Mouse (Mus musculus) mouse embryonic stem cell (cell line): ENCODE data around the gene Gper1.

Experiments
- in situ Hi-C, 2 experiments: fragments of 300-500 bp; cut with MboI; formaldehyde crosslinking; loops; 1 replicate in 1 of 2; 3 replicates in 1 of 2; pipeline ENCODE4 v1.14.3; 2019 to 2020; ENCODE audit warnings: low sequenced_read_pairs in 2 of 2, low pct_unique_long_range_greater_than_20kb in 1 of 2, mixed read lengths in 1 of 2; ENCODE audit not compliant: unreplicated experiment in 1 of 2

The Gper1 gene

DNA sequence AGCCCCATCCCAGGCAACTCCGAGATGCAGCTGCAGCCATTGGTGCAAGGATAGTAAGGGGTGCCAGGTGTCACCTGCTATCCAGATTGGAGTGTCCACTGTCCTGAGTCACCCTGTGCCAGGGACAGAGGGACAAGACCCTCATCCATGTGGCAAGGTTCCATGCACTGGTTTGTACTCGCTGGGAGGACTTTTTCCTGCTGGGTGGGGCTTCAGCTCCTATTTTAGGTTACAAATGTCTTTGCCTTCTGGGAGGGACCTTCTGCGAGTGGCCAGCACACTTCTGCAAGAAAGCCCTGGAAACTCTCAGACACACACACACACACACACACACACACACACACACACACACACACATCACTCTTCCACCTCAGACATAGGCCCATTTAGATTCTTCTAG lies 17.0 kb upstream of the Gper1 start:
- in situ Hi-C loops, result no loop called here

- in situ Hi-C loops, result no loop called here
These were observed 15.6 kb upstream of the Gper1 start for GRCm38 (mm10) chr5:139407121-139407885.

DNA sequence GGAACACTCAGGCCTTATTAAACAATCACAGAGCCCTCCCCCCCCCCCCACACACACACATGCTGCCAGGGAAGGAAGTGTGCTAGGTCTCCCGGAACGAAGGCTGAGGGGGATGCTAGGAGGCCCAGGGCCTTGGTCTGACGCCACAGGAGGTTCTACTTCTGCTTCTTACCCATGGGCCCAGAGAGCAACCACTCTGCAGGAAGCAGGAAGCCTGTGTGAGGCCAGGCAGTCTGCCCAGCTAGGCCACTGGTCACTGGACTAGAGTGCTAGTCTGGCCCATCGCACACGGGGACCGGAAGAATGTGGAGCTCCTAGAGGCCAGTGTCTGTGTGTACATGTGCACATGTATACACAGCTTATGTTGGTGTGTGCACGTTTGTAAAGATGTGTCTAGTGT lies 14.4 kb upstream of the Gper1 start:
- in situ Hi-C loops, result no loop called here

DNA sequence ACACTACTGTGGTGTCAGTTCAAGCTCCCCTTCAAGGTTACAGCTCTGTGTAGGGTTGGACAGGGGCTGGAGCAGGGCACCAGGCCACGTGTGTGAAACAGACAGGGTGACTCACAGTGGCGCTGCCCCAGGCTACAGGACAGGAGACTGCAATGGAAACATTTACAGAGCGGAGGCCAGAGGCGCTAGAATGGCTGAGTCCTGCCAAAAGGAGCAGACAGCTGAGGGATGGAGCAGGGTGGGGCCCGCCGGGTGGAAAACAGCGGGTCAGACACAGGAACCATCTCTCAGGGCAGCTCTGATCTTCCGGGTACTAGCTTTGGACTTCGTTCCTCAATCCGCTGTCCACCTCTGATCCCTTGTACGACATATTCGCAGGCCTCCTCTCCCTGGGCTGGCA lies 13.5 kb upstream of the Gper1 start:
- in situ Hi-C loops, result no loop called here

DNA sequence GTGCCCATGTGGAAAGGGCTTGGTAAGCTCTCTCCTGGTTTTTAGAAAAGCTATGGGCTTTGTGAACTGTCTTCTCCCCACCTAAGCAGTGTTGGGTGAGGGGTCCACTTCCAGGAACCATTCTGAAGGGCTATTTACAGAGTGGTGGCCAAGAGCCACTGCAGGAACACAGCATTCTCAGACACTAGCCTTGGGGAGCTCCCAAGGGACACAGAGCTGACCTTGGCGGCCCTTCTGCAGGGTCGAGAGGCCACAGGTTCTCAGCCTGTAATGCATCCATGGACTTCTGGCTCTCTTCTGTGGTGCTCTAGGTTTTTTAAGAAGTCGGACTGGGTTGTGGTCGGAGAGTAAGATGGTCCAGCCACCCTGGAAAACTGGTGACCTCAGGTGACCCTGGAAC lies 12.9 kb upstream of the Gper1 start:
- in situ Hi-C loops, result no loop called here

DNA sequence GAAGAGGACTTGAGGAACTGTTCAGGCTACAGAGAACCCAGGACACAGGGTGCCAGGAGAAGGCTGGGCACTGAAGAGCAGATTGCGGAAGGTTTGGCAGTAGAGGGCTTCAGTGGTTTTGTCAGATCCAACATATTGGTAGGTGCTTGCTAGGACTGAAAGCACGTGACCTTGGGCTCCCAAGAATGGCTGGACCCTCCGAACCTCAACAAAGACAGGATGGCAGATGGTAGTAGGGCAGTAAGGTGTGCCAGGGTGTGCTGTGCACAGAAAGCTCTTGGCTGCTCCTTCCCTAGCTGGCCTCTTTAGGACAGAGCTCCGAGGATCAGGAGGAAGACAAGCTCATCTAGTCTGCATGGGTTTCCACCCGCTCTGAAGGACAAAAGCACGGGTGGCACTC lies 11.8 kb upstream of the Gper1 start:
- in situ Hi-C loops, result no loop called here

DNA sequence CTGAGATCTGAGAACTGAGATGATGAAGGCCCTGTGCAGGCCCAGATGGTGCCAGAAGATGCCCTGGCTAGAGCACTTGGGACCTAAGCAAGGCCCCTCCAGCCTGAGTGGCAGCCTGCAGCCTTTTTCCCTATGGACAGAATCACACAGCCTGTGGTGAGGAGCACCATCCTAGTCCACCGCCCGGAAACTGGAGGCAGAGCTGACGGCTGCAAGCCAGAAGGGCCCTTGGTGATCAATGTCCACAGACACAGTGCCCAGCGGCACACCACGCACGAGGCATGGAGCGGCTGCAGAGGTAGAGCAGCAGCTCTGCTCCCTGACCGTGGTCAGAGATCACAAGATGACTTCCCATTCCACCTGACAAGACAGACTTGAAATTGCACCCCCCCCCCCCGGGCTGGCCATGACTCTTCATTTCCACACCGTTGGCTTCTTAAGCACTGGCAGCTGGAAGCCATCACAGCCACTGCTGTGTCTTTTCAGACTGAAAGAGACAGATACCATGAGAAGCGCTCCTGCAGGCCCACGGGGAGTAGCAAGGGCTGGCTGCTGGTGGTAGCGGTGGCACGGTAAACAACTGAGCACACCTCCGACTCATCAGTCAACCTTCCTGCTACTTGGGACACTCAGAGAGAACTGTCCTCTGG lies 11.2 kb upstream of the Gper1 start:
- in situ Hi-C loops, result no loop called here

GRCm38 (mm10) chr5:139413545-139413944 lies 9.4 kb upstream of the Gper1 start:
- in situ Hi-C loops, result no loop called here

- in situ Hi-C loops, result no loop called here
These were observed 8.0 kb upstream of the Gper1 start for GRCm38 (mm10) chr5:139415001-139415400.

DNA sequence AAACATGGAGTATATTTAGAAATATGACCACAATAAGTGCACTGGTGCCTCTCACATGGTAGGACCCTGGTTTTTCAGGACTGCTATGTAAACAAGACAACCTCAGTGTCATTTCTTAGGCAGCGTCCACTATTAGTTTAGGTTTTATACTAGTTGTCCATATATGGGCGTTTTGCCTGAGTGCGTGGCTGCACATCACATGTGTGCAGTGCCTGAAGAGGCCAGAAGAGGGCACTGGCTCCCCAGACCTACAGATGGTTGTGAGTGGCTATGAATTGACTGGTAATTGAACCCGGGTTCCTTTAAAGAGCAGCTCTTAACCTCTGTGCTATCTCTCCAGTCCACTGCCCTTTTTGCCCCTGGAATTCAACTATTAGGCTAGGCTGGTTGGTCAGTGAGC lies 6.0 kb upstream of the Gper1 start:
- in situ Hi-C loops, result no loop called here

GRCm38 (mm10) chr5:139417480-139417879 lies 5.5 kb upstream of the Gper1 start:
- in situ Hi-C loops, result no loop called here

DNA sequence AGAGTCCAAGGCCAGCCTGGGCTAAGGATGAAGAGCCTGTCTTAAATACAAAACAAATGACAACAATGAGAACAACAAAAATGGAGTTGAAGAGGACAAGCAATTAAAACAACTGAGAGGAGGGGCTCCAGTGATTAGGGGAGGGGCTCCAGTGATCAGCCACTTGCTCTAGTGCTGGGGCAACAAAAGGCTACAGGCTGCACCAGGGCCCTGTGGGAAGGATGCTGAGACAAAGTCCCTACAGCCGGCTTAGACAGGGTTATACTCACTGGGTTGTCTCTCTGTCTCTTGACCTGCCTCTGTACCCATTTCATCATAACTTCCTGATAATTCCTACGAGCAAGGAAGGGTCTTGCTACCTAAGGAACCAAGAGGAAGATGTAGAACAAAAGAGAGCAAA lies 4.8 kb upstream of the Gper1 start:
- in situ Hi-C loops, result no loop called here

DNA sequence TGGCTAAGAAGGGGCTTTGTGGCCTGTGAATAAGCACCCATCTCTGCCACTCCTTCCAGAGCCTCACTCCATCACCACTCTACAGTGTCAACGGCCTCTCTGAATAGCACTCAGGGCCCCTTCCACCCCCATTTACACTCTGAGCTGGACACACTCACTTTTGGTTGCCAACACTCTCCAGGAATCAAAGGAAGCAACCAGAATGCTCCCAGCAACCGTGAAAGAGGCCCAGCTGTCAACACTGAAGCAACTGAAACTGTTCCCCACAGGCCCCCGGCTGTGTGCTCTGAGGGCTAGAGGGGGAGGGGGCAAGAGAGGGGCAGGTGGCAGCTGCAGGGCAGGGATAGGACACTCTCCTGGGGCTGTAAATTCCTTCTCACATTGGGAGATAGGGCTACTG lies 4.3 kb upstream of the Gper1 start:
- in situ Hi-C loops, result no loop called here

GRCm38 (mm10) chr5:139425198-139425597 lies 2.2 kb downstream of the Gper1 start:
- in situ Hi-C loops, result no loop called here

GRCm38 (mm10) chr5:139427001-139427400 lies 4.0 kb downstream of the Gper1 start:
- in situ Hi-C loops, result no loop called here

DNA sequence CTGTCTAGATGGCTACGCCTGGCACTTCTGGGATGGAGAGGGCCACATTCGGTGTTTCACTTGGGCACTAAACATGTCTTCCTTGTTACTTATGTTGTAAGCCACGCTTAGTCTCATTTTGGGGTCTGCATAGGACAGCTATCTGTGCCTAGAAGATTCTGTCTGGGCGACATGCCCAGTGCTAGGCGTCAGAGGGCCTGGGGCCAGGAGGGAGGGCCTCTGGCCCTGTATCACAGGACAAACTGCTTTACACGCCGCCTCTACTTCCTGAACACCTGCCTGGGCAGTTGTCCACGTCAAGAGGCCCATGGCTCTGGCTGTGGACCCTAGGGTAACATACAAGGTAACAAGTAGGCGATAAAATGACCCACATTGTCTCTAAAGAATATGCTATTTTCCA lies 5.0 kb downstream of the Gper1 start:
- in situ Hi-C loops, result no loop called here

- in situ Hi-C loops, result no loop called here
These were observed 6.9 kb downstream of the Gper1 start for GRCm38 (mm10) chr5:139429818-139430341.

DNA sequence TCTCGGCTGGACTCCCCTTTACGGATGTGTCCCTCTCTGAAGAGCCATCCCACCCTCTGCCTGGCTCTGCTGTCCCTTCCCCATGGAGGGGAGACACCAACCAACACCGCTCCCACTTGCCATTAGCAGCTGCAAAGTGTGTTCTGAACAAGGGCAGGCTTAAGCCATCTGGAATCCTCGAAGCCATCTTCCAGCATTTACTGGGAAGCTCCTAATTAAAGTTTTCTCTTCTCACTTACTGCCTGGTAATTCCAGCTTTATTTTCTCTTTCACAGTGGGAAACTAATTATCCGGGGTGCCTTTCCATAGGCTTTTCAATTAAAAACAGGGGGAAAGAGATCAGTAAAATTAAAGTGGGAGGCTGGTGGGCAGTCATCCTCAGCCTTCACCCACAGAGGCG lies 9.4 kb downstream of the Gper1 start:
- in situ Hi-C loops, result no loop called here

GRCm38 (mm10) chr5:139432747-139433508 lies 10.0 kb downstream of the Gper1 start:
- in situ Hi-C loops, result no loop called here
